Mouse (Mus musculus) ovary, adult 10 weeks (tissue): ENCODE measurements around the gene Gad1. TPM values are rescaled to one million over a fixed set of nuclear protein-coding genes. Genes with fewer than 3 reads are reported as not detected.

Experiments
- polyA plus RNA-seq: library from polyadenylated mRNA; stranded (reverse); fragments of 350-450 nt; fragmentation: Illumina TruSeq; extraction: RNeasy Lipid Tissue Mini Kit (QIAGEN cat#74804); gene quantifications from one replicate; pipeline ENCODE4 v1.2.3, GENCODE M21; 2014

The Gad1 gene
- not detected for polyA plus RNA-seq

DNA sequence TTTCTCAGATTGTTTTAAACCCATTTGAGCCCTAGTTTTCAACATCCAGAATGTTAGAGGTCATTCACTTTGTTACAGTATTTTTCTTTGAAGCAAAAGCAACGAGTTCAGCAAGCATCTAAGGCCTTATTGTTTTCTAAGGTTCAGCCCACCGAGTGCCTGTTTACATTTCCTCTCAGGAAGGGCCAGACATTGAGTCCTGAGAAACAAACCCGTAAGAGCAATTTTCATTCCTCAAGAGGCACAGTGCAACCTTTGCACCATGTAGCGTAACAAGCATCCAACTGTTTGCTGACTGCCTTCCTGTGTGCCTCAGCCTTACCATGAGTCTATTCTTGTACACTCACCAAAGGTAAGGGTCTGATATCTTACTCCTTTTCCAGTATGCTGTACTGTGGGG, at the start of gene Gad1:
Gene Gad1 (plus strand): TSS at position 301 of the 400 bp plus-strand sequence.

DNA sequence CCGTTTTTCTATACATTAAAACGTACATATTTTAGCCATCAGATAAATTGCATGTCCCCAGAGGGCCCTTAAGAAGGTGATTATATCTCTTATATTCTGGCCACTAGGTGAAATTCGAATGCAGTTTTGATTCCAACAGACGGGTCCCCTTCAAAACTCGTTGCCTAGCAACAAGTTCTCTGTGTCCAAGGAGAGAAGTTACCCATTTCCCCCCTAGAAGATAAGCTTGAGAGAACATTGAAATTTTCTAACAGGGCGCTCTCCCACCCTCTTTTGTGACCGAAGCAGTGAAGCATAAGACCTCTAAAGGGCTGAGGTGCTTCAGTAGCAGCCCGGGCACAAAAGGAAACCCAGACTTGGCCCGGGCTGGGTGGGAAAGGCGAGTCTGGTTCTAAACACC, 44.4 kb upstream of the Gad1 start, which contains the start of gene Erich2:
Gene Erich2 (plus strand): TSS at position 324 of the 400 bp plus-strand sequence.

Other genes with a start within 250 kb of the Gad1 start
- gene Sp5, start 78.1 kb upstream of the Gad1 start, polyA plus RNA-seq, result not detected
- 6.5 TPM for gene Erich2, start 44.3 kb upstream of the Gad1 start, polyA plus RNA-seq
- 92.3 TPM for gene Gorasp2, start 108.5 kb downstream of the Gad1 start, polyA plus RNA-seq
- not detected for gene Gm26558, start 109.0 kb downstream of the Gad1 start, polyA plus RNA-seq